Mouse (Mus musculus) midbrain, postnatal 0 days (tissue): ENCODE measurements around the gene Cdh23. TPM values are rescaled to one million over a fixed set of nuclear protein-coding genes. Genes with fewer than 3 reads are reported as not detected.
A peak's percentile ranks its signal among the peaks of the same experiment; 100 is the strongest.

Source experiments
- ATAC-seq: fragments of 200-750 bp; cut with Nextera tagmentation; 2 replicates; pipeline ENCODE4 v1.8.0; 2017; ENCODE audit warnings: moderate number of reproducible peaks, mild to moderate bottlenecking, moderate TSS enrichment, moderate library complexity; ENCODE audit not compliant: low FRiP score
- DNase-seq: peaks from one replicate; pipeline ENCODE4 v3.0.0-alpha.2; 2015; ENCODE audit warnings: low spot score
- H3K27ac ChIP-seq: fragments of 300-500 bp; sonication (generic); 2 replicates; pipeline ENCODE4 v1.5.1; 2014; ENCODE audit warnings: low read depth, mild to moderate bottlenecking, low read length, mixed read lengths
- H3K27me3 ChIP-seq: fragments of 300-500 bp; sonication (generic); 2 replicates; pipeline ENCODE4 v1.6.1; 2014; ENCODE audit warnings: low read length, control low read depth, mixed read lengths; ENCODE audit not compliant: insufficient read depth
- H3K36me3 ChIP-seq: fragments of 300-500 bp; sonication (generic); 2 replicates; pipeline ENCODE4 v1.6.1; 2014; ENCODE audit warnings: low read length, control low read depth, mixed read lengths; ENCODE audit not compliant: insufficient read depth
- H3K4me1 ChIP-seq: fragments of 300-500 bp; sonication (generic); 2 replicates; pipeline ENCODE4 v1.6.1; 2014; ENCODE audit warnings: mild to moderate bottlenecking, control low read depth, antibody characterized with exemption, low read length, mixed read lengths; ENCODE audit not compliant: insufficient read depth
- H3K4me2 ChIP-seq: fragments of 300-500 bp; sonication (generic); 2 replicates; pipeline ENCODE4 v1.6.1; 2014; ENCODE audit warnings: low read depth, mild to moderate bottlenecking, low read length, mixed read lengths; ENCODE audit not compliant: poor library complexity, severe bottlenecking
- H3K4me3 ChIP-seq: fragments of 300-500 bp; sonication (generic); 2 replicates; pipeline ENCODE4 v1.5.1; 2014; ENCODE audit warnings: low read depth, mild to moderate bottlenecking, low read length, moderate library complexity
- H3K9ac ChIP-seq: fragments of 300-500 bp; sonication (generic); replicated peaks from 2 replicates; pipeline ENCODE4 v1.6.1; 2014; ENCODE audit warnings: mild to moderate bottlenecking, low read length, moderate library complexity, mixed read lengths; ENCODE audit not compliant: poor library complexity, severe bottlenecking
- H3K9me3 ChIP-seq: fragments of 300-500 bp; sonication (generic); 2 replicates; pipeline ENCODE4 v1.6.1; 2016; ENCODE audit warnings: low read length, control low read depth
- CTCF ChIP-seq: IDR thresholded peaks from 2 replicates; pipeline ENCODE4 v1.5.1; 2016; ENCODE audit warnings: antibody characterized with exemption, mild to moderate bottlenecking
- WGBS: fragments of 180-500 bp; shearing (Covaris S2); extraction: QIAGEN DNeasy Blood & Tissue Kit; methylation state at CpG from one replicate; pipeline ENCODE4 v1.1.7; 2014; 5-methylcytosine and 5-hydroxymethylcytosine counted together
- polyA plus RNA-seq: library from polyadenylated mRNA; unstranded; fragments of >200 nt; fragmentation: Nextera tagmentation; extraction: Ambion mirVana; gene quantifications from 2 replicates; pipeline ENCODE4 v1.2.1, GENCODE M21; 2015
- total RNA-seq: library from RNA; depleted of rRNA; stranded (reverse); fragments of >200 nt; gene quantifications from 2 replicates; pipeline ENCODE4 v1.2.3, GENCODE M21; 2014

The Cdh23 gene
- total and polyA plus RNA-seq, 2 experiments from 2014 or later, result 4.8 to 20.8 TPM

GRCm38 (mm10) chr10:60278786-60279185 is 417.5 kb downstream of the Cdh23 start:
- H3K9ac ChIP-seq, result 0 out of 2 replicates have a peak overlapping the region, but pooled peaks have one; percentile 29
- H3K27me3 ChIP-seq, result no peaks in the 10 kb centered on the region
- H3K27ac ChIP-seq, result no peak overlapping the region
- H3K36me3 ChIP-seq, result no peaks in the 10 kb centered on the region
- ATAC-seq (no peak), DNase-seq (no peak)
- TF ChIP-seq CTCF, result no peak
- H3K4me3 ChIP-seq, result peak overlapping the region; percentile 61
- no peaks in the 10 kb centered on the region for H3K9me3 ChIP-seq
- H3K4me1 ChIP-seq, result peaks cover 34% of the 10 kb centered on the region
- peak overlapping the region; percentile 75 for H3K4me2 ChIP-seq
- WGBS, result 80% methylated on average over 3 of the region's 3 CpGs

- TF ChIP-seq CTCF, result no peak
- peak overlapping the region; percentile 90 for H3K27ac ChIP-seq
- WGBS, result 6% methylated on average over 13 of the region's 13 CpGs
- peak overlapping the region; percentile 75 for H3K4me2 ChIP-seq
- DNase-seq (no peak), ATAC-seq (no peak)
- peak overlapping the region; percentile 86 for H3K9ac ChIP-seq
- peak overlapping the region; percentile 61 for H3K4me3 ChIP-seq
- no peaks in the 10 kb centered on the region for H3K27me3 ChIP-seq
- H3K36me3 ChIP-seq, result no peaks in the 10 kb centered on the region
- H3K4me1 ChIP-seq, result peaks cover 30% of the 10 kb centered on the region
- no peaks in the 10 kb centered on the region for H3K9me3 ChIP-seq
These were observed 418.3 kb downstream of the Cdh23 start for GRCm38 (mm10) chr10:60278006-60278399.

DNA sequence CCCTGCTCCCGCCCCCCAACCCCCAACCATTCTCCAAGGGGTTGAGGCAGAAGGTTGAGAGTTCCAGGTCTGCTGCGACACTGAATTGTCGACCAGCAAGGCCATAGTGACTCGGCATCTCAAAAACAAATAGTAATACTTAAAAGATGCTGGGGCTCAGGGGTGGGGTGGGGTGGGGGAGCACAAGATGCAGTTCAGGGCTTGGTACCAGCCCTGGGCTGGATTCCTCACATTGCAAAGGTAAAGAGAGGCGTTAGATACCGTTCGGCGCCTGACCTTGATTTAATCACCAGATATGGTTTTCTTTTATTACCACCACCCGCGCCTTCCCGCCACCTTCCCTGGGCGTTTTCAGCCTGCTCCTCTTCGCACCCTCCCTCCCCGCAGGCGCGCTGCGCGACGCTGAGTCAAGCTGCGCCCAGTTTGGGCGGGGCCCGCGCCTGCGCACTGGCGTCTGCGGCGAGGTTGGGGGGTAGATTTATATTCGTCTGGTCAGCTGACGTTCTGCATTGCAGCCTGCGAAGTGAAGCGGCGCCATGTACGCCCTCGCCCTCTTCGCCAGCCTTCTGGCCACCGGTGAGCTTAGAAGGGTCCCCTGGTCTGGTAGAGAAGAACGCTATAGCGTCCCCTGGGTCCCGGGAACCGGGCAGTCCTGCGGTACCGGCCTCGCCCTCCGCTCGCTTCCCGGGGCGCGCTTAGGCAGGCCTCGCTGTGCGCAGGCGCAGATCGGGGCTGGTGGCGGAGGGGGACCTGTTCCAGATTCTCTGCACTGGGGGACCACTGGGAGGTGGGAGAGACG is 418.9 kb downstream of the Cdh23 start, which contains the start of gene Psap:
Gene Psap (plus strand): TSS at position 421 of the 799 bp plus-strand sequence.
- ATAC-seq (peak; percentile 88), DNase-seq (peak; percentile 93)
- Histone ChIP-seq H3K4me2 (peak within 1 kb of the TSS; percentile 75), H3K9me3 (no peaks in the 10 kb centered on the region), H3K36me3 (no peaks in the 10 kb centered on the region), H3K27me3 (no peaks in the 10 kb centered on the region), H3K9ac (peak within 1 kb of the TSS; percentile 86), H3K4me3 (peak within 1 kb of the TSS; percentile 61), H3K27ac (peak within 1 kb of the TSS; percentile 90), H3K4me1 (peaks cover 25% of the 10 kb centered on the region)
- TF ChIP-seq CTCF, result peak; percentile 13; the same call in 1 of the 2 replicates
- 2% methylated on average over 53 of the region's 54 CpGs for WGBS

- Histone ChIP-seq H3K9ac (no peak overlapping the region), H3K27me3 (no peaks in the 10 kb centered on the region), H3K36me3 (no peaks in the 10 kb centered on the region), H3K9me3 (no peaks in the 10 kb centered on the region), H3K27ac (no peak overlapping the region), H3K4me3 (no peak overlapping the region), H3K4me2 (no peak overlapping the region), H3K4me1 (no peaks in the 10 kb centered on the region)
- WGBS, result 83% methylated on average over 6 of the region's 6 CpGs
- ATAC-seq, result no peak
- no peak for TF ChIP-seq CTCF
- no peak for DNase-seq
These were observed 422.9 kb downstream of the Cdh23 start for GRCm38 (mm10) chr10:60273382-60273781.

GRCm38 (mm10) chr10:60272241-60272640 is 424.0 kb downstream of the Cdh23 start:
- Histone ChIP-seq H3K9ac (no peak overlapping the region), H3K4me1 (no peaks in the 10 kb centered on the region), H3K4me2 (no peak overlapping the region), H3K9me3 (no peaks in the 10 kb centered on the region), H3K27me3 (no peaks in the 10 kb centered on the region), H3K36me3 (no peaks in the 10 kb centered on the region), H3K27ac (no peak overlapping the region), H3K4me3 (no peak overlapping the region)
- no peak for ATAC-seq
- TF ChIP-seq CTCF, result no peak
- no peak for DNase-seq
- 66% methylated on average over 6 of the region's 6 CpGs for WGBS

DNA sequence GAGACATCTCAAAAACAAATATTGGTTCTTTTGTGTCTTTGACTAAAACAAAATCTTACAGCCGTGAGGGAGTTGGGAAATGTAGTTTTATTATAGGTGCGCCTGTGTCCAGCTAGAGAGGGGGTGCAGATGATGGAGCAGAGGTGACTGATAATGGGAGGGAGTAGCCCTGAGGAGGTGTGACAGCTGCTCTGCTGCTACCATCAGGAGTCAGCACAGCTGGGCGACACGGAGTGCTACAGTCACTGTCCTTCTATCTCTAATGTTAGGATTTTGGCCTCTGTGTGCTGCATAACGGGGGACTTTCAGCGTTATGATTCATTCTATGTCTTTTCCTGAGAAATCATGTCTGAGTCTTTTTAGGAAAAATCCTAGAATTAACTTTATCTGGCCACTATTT is 425.3 kb downstream of the Cdh23 start:
- ATAC-seq (no peak), DNase-seq (no peak)
- Histone ChIP-seq H3K27me3 (no peaks in the 10 kb centered on the region), H3K4me3 (no peak overlapping the region), H3K27ac (no peak overlapping the region), H3K4me1 (no peaks in the 10 kb centered on the region), H3K4me2 (no peak overlapping the region), H3K36me3 (no peaks in the 10 kb centered on the region), H3K9ac (no peak overlapping the region), H3K9me3 (no peaks in the 10 kb centered on the region)
- 84% methylated on average over 6 of the region's 6 CpGs for WGBS
- TF ChIP-seq CTCF, result no peak
